Mouse (Mus musculus) kidney, embryonic 14.5 days (tissue): ENCODE data around the gene Slc28a3. TPM values are rescaled to one million over a fixed set of nuclear protein-coding genes. Genes with fewer than 3 reads are reported as not detected.
A peak's percentile ranks its signal among the peaks of the same experiment; 100 is the strongest.

Source experiments
- ATAC-seq: fragments of 200-750 bp; cut with Nextera tagmentation; 2 replicates; pipeline ENCODE4 v1.8.0; 2017; ENCODE audit warnings: moderate number of reproducible peaks, mild to moderate bottlenecking, moderate TSS enrichment, moderate library complexity; ENCODE audit not compliant: low FRiP score, low TSS enrichment
- H3K27ac ChIP-seq: fragments of 300-500 bp; sonication (generic); 2 replicates; pipeline ENCODE4 v1.5.1; 2014; ENCODE audit warnings: low read depth, mild to moderate bottlenecking, low read length, moderate library complexity, mixed read lengths
- H3K27me3 ChIP-seq: fragments of 300-500 bp; sonication (generic); 2 replicates; pipeline ENCODE4 v1.6.1; 2014; ENCODE audit warnings: mild to moderate bottlenecking, low read length; ENCODE audit not compliant: control insufficient read depth, insufficient read depth
- H3K36me3 ChIP-seq: fragments of 300-500 bp; sonication (generic); 2 replicates; pipeline ENCODE4 v1.6.1; 2014; ENCODE audit warnings: low read length, mixed read lengths; ENCODE audit not compliant: control insufficient read depth, insufficient read depth
- H3K4me1 ChIP-seq: fragments of 300-500 bp; sonication (generic); 2 replicates; pipeline ENCODE4 v1.6.1; 2014; ENCODE audit warnings: low read length, mixed read lengths; ENCODE audit not compliant: control insufficient read depth, insufficient read depth
- H3K4me2 ChIP-seq: fragments of 300-500 bp; sonication (generic); replicated peaks from 2 replicates; pipeline ENCODE4 v1.6.1; 2014; ENCODE audit warnings: low read depth, mild to moderate bottlenecking, low read length
- H3K4me3 ChIP-seq: fragments of 300-500 bp; sonication (generic); 2 replicates; pipeline ENCODE4 v1.5.1; 2014; ENCODE audit warnings: mild to moderate bottlenecking, low read length
- H3K9ac ChIP-seq: fragments of 300-500 bp; sonication (generic); 2 replicates; pipeline ENCODE4 v1.6.1; 2014; ENCODE audit warnings: low read depth, mild to moderate bottlenecking, low read length, moderate library complexity
- H3K9me3 ChIP-seq: fragments of 300-500 bp; sonication (generic); 2 replicates; pipeline ENCODE4 v1.6.1; 2016; ENCODE audit warnings: low read length; ENCODE audit not compliant: control insufficient read depth
- WGBS: fragments of 180-500 bp; shearing (Covaris S2); extraction: QIAGEN DNeasy Blood & Tissue Kit; methylation state at CpG from one replicate; pipeline ENCODE4 v1.1.7; 2014; 5-methylcytosine and 5-hydroxymethylcytosine counted together
- polyA plus RNA-seq: library from polyadenylated mRNA; unstranded; fragments of >200 nt; fragmentation: Nextera tagmentation; extraction: Ambion mirVana; gene quantifications from 2 replicates; pipeline ENCODE4 v1.2.1, GENCODE M21; 2014

Slc28a3 gene
- polyA plus RNA-seq, 1 experiment from 2014 or later, result 0.08 TPM

DNA sequence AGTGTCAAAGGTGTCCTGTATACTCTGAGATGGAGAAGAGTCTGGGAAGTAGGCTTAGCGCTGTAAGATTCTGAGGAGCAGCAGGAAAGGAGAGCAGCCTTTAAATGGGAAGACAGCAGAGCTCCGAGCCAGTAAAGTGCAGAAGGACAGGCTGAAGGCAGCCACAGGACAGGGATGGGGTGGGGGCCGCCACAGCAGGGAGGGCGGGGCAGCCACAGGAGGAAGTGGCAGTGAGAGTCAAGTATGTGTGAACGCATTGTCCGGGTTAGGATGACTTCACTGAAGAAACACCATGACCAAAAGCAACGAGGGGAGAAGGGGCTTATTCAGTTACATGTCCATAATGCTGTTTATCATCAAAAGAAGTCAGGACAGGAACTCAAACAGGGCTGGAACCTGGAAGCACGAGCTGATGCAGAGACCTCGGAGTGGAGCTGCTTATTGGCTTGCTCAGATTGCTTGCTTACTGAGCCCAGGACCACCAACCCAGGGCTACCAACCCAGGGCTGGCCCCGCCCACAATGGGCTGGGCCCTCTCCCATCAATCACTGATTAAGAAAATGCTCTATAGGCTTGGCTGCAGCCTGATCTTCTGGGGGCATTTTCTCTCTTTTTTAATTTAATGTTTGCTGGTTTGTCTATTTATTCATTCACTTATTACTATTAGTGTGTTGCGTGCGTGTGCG is 18.8 kb upstream of the Slc28a3 start:
- Histone ChIP-seq H3K9me3 (no peaks in the 10 kb centered on the region), H3K9ac (no peak overlapping the region), H3K4me2 (0 out of 2 replicates have a peak overlapping the region, but pooled peaks have one; percentile 4), H3K36me3 (no peaks in the 10 kb centered on the region), H3K4me3 (no peak overlapping the region), H3K27me3 (peaks cover 5% of the 10 kb centered on the region; the same call in 1 of the 2 replicates), H3K27ac (no peak overlapping the region), H3K4me1 (no peaks in the 10 kb centered on the region)
- 0 out of 2 replicates have a peak, but pooled peaks have one; percentile 55 for ATAC-seq
- 22% methylated on average over 13 of the region's 13 CpGs for WGBS

DNA sequence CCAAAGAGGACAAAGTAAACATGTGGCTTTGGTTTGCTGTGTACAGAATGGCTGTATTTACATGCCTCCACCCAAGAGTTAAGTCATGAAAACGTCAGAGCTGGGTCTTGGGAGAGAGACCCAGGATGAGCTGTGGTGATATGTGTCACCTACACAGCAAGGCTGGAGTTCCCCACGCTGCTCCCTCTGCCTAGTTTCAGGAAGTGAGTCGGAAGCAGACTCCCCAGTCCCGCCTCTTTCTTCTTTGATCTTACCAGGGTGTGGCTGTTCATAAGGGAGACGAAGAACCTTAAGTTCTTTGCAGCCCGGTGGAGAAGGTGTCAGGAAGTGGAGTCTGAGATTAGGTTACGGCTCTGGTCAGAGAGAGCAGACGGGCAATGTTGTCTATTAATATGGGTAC is 12.0 kb upstream of the Slc28a3 start:
- ATAC-seq, result no peak
- no peaks in the 10 kb centered on the region for H3K36me3 ChIP-seq
- no peaks in the 10 kb centered on the region for H3K9me3 ChIP-seq
- 9% methylated on average over 8 of the region's 8 CpGs for WGBS
- no peak overlapping the region for H3K9ac ChIP-seq
- H3K4me3 ChIP-seq, result no peak overlapping the region
- no peaks in the 10 kb centered on the region for H3K27me3 ChIP-seq
- no peaks in the 10 kb centered on the region for H3K4me1 ChIP-seq
- no peak overlapping the region for H3K27ac ChIP-seq
- peak overlapping the region; percentile 15; the same call in 1 of the 2 replicates for H3K4me2 ChIP-seq

DNA sequence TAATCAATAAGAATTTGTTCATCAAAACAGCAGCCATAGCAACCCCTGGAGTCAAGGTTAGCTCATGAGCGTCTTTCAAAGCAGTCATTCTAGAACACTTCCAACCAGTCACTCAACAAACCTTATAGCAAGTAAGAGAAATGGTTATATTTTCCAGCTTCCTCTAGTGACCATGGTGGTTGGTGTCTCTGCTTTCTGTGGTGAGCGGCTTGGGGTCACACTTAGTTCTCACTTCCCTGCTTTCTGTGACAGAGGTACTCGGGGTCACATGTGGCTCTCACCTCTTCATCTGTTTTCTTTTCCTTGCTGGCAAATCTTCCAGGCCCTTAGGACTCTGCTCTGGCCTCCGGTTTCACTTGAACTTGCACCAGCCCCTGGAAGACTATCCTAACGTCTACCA is 8.6 kb upstream of the Slc28a3 start:
- no peak overlapping the region for H3K4me3 ChIP-seq
- no peaks in the 10 kb centered on the region for H3K4me1 ChIP-seq
- no peaks in the 10 kb centered on the region for H3K9me3 ChIP-seq
- H3K9ac ChIP-seq, result no peak overlapping the region
- H3K4me2 ChIP-seq, result no peak overlapping the region
- ATAC-seq, result no peak
- H3K36me3 ChIP-seq, result no peaks in the 10 kb centered on the region
- no peaks in the 10 kb centered on the region for H3K27me3 ChIP-seq
- no peak overlapping the region for H3K27ac ChIP-seq
- WGBS, result 69% methylated on average over 5 of the region's 5 CpGs

DNA sequence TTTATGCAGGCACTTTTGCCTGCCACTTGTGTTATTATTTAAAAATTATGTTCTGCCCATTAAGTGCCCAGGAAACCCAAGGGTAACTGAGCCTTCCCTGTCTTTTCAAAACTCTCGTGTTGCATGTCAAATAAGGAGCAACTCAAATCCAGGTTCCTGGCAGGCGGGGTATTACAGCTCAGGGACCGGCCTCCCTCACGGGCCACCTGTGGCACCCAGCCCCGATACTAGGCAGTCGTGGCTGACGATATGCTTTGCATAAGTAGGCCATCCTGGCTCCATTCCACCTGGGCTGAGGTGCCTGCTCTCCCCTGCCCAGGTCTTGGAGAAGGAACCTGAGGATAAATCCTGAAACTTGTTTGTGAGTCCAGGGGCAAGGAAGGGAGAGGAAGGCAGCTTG is 618 bp downstream of the Slc28a3 start:
- Histone ChIP-seq H3K4me3 (no peak overlapping the region), H3K4me2 (no peak overlapping the region), H3K27ac (no peak overlapping the region), H3K27me3 (peaks cover 3% of the 10 kb centered on the region; the same call in 1 of the 2 replicates), H3K36me3 (no peaks in the 10 kb centered on the region), H3K9ac (no peak overlapping the region), H3K4me1 (no peaks in the 10 kb centered on the region), H3K9me3 (no peaks in the 10 kb centered on the region)
- no peak for ATAC-seq
- WGBS, result 12% methylated on average over 7 of the region's 7 CpGs

DNA sequence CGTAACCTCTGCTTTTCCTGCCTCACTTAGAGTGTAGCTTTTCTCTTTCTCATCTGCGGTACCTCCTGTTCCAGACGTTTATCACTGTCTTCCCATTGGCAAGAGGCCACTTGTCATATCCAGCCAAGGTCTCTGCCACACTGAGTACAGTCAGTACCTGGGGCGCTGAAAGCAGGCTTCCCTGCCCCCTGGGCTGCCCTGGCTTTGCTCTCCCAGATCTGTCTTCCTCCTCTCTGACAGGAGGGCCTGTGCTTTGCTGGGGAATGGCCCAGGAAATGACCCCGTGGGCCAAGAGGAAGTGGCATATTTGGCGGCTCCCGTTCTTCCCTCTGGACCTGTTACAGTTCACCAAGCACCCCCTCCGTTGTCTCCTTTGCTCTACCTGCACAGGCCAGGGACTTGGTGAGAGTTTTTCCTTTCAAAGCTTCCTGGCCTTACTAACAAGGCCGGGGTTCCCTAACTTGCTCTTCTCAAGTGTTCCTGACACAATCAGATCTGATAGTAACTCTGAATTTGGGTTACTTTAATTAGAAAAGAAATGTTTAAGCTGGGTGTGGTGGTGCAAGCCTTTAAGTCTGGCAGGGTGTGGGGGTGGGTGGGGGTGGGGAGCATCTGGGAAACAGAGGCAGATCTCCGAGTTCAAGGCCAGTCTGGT is 9.3 kb downstream of the Slc28a3 start:
- no peaks in the 10 kb centered on the region for H3K9me3 ChIP-seq
- H3K27ac ChIP-seq, result no peak overlapping the region
- ATAC-seq, result no peak
- 39% methylated on average over 10 of the region's 10 CpGs for WGBS
- H3K9ac ChIP-seq, result no peak overlapping the region
- H3K36me3 ChIP-seq, result no peaks in the 10 kb centered on the region
- H3K4me1 ChIP-seq, result 0 out of 2 replicates have a peak, but pooled peaks cover 7% of the 10 kb centered on the region
- no peaks in the 10 kb centered on the region for H3K27me3 ChIP-seq
- H3K4me3 ChIP-seq, result no peak overlapping the region
- no peak overlapping the region for H3K4me2 ChIP-seq

DNA sequence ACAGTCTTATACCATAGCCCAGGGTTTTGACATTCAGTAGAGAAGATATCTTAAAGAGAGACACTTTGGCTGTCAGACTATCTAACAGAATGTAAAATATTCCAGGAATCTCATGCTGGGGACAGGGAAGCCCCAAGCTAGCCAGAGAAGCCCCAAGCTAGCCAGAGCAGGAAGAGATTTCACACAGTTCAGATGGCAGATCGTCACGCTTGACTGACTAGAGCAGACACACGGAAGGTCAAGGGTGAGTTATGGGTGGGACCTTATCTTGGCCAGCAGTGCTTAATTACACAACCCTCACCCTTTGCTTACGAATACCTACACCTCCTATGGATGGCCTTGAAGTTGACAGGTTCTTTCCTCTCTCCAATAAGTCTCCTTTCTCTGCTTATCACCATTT is 12.1 kb downstream of the Slc28a3 start:
- no peak overlapping the region for H3K4me3 ChIP-seq
- WGBS, result 31% methylated on average over 4 of the region's 4 CpGs

DNA sequence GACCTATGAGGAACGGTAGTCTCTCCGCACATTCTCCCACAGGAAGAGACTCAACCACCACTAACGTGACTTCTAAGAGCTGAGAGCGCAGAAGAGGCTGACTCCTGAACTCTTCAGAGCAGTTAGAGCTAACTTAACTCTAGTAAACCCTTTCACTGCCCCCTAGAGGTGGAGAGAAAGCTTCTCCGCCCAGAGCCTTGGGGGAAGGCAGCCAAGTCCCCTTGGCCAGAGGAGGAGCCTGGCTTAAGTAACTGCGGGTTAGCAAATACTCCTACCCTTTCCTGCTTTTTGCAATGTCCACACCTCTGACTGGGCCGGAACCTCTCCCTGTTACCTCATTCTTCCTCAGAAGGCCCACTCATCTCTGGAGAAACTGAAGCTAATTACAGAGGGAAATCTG is 17.5 kb downstream of the Slc28a3 start:
- no peak overlapping the region for H3K9ac ChIP-seq
- no peaks in the 10 kb centered on the region for H3K36me3 ChIP-seq
- ATAC-seq, result peak; percentile 39; the same call in 1 of the 2 replicates
- 23% methylated on average over 7 of the region's 7 CpGs for WGBS
- H3K4me3 ChIP-seq, result no peak overlapping the region
- H3K27me3 ChIP-seq, result no peaks in the 10 kb centered on the region
- no peak overlapping the region for H3K4me2 ChIP-seq
- no peak overlapping the region for H3K27ac ChIP-seq
- no peaks in the 10 kb centered on the region for H3K4me1 ChIP-seq
- H3K9me3 ChIP-seq, result no peaks in the 10 kb centered on the region

More for the DNA sequence above, 12.1 kb downstream of the Slc28a3 start:
- Histone ChIP-seq H3K27me3 (no peaks in the 10 kb centered on the region), H3K36me3 (no peaks in the 10 kb centered on the region), H3K9ac (no peak overlapping the region), H3K27ac (no peak overlapping the region), H3K4me1 (0 out of 2 replicates have a peak, but pooled peaks cover 7% of the 10 kb centered on the region), H3K9me3 (no peaks in the 10 kb centered on the region), H3K4me2 (no peak overlapping the region)
- no peak for ATAC-seq

DNA sequence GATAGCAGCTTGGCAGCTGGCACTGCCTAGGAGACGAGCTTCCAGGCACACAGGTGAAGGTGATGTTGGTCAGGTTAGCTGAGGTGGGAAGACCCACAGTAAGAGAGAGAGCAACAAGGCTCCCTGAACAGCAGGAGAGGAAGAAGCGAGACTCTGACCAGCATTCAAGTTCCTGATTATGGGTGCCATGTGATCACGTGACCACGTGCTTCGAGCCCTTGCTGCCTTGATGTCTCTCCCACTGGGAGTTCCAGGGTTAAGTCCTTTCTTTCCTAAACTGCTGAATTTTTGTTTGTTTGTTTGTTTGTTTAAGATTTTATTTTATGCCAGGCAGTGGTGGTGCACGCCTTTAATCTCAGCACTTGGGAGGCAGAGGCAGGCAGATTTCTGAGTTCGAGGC is 18.8 kb downstream of the Slc28a3 start:
- Histone ChIP-seq H3K9ac (no peak overlapping the region), H3K4me3 (no peak overlapping the region), H3K27me3 (no peaks in the 10 kb centered on the region), H3K9me3 (no peaks in the 10 kb centered on the region), H3K36me3 (no peaks in the 10 kb centered on the region), H3K4me2 (no peak overlapping the region), H3K4me1 (no peaks in the 10 kb centered on the region), H3K27ac (no peak overlapping the region)
- ATAC-seq, result no peak
- 88% methylated on average over 7 of the region's 7 CpGs for WGBS

DNA sequence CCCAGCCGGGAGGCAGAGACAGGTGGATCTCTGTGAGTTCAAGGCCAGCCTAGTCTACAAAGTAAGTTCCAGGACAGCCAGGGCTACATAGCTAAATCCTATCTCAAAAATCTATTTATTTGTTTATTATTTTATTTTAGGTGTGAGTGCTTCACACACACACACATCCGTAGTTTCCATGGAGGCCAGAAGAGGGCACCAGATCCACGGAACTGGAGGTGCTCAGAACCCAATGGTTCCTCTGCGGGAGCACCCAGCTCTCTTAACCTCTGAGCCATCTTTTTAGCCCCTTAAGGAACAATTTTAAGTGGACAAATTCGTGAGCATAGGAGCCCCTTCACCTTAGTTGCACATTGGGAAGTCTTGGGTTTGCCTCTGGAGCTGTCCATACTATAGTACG is 20.0 kb downstream of the Slc28a3 start:
- ATAC-seq, result no peak
- H3K4me3 ChIP-seq, result no peak overlapping the region
- H3K9me3 ChIP-seq, result no peaks in the 10 kb centered on the region
- H3K27me3 ChIP-seq, result no peaks in the 10 kb centered on the region
- H3K4me2 ChIP-seq, result no peak overlapping the region
- WGBS, result 43% methylated on average over 6 of the region's 6 CpGs
- H3K27ac ChIP-seq, result no peak overlapping the region
- H3K36me3 ChIP-seq, result no peaks in the 10 kb centered on the region
- H3K9ac ChIP-seq, result no peak overlapping the region
- H3K4me1 ChIP-seq, result no peaks in the 10 kb centered on the region
